Mouse (Mus musculus): Measurements from ENCODE around the gene Msgn1. TPM values are rescaled to one million over a fixed set of nuclear protein-coding genes. Genes with fewer than 3 reads are reported as not detected.

Gene Msgn1
- not detected in 2 replicates for polyA plus RNA-seq (2014; fragmentation: Nextera tagmentation; extraction: Ambion mirVana)

GRCm38 (mm10) chr12:11208872-11209271 lies at the start of gene Msgn1:
TSS of gene Msgn1 (minus strand) at chr12:11208972.
- DNase-seq (ENCODE audit: low spot score) = no peak
- Histone ChIP-seq H3K27ac (ENCODE audit: low read depth, low read length) (no peak within 1 kb of the TSS), H3K9ac (ENCODE audit: low read length) (no peak within 1 kb of the TSS), H3K27me3 (ENCODE audit: control insufficient read depth, insufficient read depth, low read length) (no peaks in the 10 kb centered on the region), H3K4me1 (ENCODE audit: control insufficient read depth, insufficient read depth, low read length) (no peaks in the 10 kb centered on the region), H3K9me3 (ENCODE audit: control insufficient read depth, low read length) (no peaks in the 10 kb centered on the region), H3K36me3 (ENCODE audit: control insufficient read depth, insufficient read depth, low read length) (no peaks in the 10 kb centered on the region), H3K4me3 (ENCODE audit: low read depth, low read length) (no peak within 1 kb of the TSS), H3K4me2 (ENCODE audit: low read depth) (no peak within 1 kb of the TSS)
- ATAC-seq (ENCODE audit: insufficient read depth, low FRiP score, low TSS enrichment) = no peak
- WGBS = 50% methylated on average over 5 of the region's 5 CpGs

DNA sequence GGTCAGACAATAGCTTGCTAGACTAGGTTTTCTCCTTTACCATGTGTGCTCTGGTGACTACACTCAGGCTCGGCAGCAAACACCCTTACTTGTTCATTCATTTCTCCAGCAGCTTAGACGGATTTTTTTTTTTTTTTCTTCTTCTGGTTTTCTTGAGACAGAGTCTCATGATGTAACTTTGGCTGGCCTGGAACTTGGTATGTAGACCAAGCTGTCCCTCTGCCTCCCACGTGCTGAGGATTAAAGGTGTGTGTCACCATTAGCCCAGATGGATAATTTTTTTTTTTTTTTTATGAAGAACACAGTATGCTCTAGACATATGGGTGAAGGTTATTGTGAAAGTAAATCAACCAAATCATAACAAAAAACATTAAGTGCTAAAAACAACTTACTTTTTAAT lies 41.5 kb upstream of the Msgn1 start:
- Histone ChIP-seq H3K36me3 (ENCODE audit: control insufficient read depth, insufficient read depth, low read length) (no peaks in the 10 kb centered on the region), H3K27ac (ENCODE audit: low read depth, low read length) (no peak overlapping the region)
- 88% methylated on average over 3 of the region's 3 CpGs for WGBS

DNA sequence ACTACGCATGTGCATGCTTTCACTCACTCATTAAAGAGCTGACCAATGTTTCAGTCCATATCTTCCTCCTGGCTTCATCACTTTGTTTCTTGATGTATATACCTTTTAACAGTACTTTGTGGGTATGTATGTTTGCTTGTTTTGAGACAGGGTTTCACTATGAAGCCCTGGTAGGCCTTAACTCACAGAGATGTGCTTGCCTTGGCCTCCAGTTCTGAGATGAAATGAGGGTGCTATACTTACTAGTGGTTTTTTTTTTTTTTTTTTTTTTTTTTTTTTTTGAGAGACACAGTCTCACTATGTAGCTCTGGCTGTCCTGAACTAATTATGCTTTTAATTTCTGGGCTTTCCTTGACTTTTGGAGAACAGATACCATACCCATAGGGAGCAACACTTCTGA lies 38.7 kb upstream of the Msgn1 start:
- WGBS = 97% methylated on average over 1 of the region's 1 CpGs
- H3K27me3 ChIP-seq (ENCODE audit: control insufficient read depth, insufficient read depth, low read length) = no peaks in the 10 kb centered on the region
- no peak for ATAC-seq (ENCODE audit: insufficient read depth, low FRiP score, low TSS enrichment)
- no peak overlapping the region for H3K4me3 ChIP-seq (ENCODE audit: low read depth, low read length)
- H3K4me1 ChIP-seq (ENCODE audit: control insufficient read depth, insufficient read depth, low read length) = no peaks in the 10 kb centered on the region
- H3K36me3 ChIP-seq (ENCODE audit: control insufficient read depth, insufficient read depth, low read length) = no peaks in the 10 kb centered on the region
- no peak overlapping the region for H3K27ac ChIP-seq (ENCODE audit: low read depth, low read length)
- H3K4me2 ChIP-seq (ENCODE audit: low read depth) = no peak overlapping the region
- H3K9ac ChIP-seq (ENCODE audit: low read length) = no peak overlapping the region
- no peak for DNase-seq (ENCODE audit: low spot score)
- no peaks in the 10 kb centered on the region for H3K9me3 ChIP-seq (ENCODE audit: control insufficient read depth, low read length)

More for the DNA sequence above, 41.5 kb upstream of the Msgn1 start:
- Histone ChIP-seq H3K9ac (ENCODE audit: low read length) (no peak overlapping the region), H3K4me3 (ENCODE audit: low read depth, low read length) (no peak overlapping the region), H3K27me3 (ENCODE audit: control insufficient read depth, insufficient read depth, low read length) (no peaks in the 10 kb centered on the region), H3K4me1 (ENCODE audit: control insufficient read depth, insufficient read depth, low read length) (no peaks in the 10 kb centered on the region), H3K4me2 (ENCODE audit: low read depth) (no peak overlapping the region), H3K9me3 (ENCODE audit: control insufficient read depth, low read length) (no peaks in the 10 kb centered on the region)
- no peak for DNase-seq (ENCODE audit: low spot score)
- ATAC-seq (ENCODE audit: insufficient read depth, low FRiP score, low TSS enrichment) = no peak

- Histone ChIP-seq H3K9me3 (ENCODE audit: control insufficient read depth, low read length) (no peaks in the 10 kb centered on the region), H3K27me3 (ENCODE audit: control insufficient read depth, insufficient read depth, low read length) (no peaks in the 10 kb centered on the region), H3K4me2 (ENCODE audit: low read depth) (no peak overlapping the region), H3K27ac (ENCODE audit: low read depth, low read length) (no peak overlapping the region), H3K4me3 (ENCODE audit: low read depth, low read length) (no peak overlapping the region), H3K36me3 (ENCODE audit: control insufficient read depth, insufficient read depth, low read length) (no peaks in the 10 kb centered on the region), H3K9ac (ENCODE audit: low read length) (no peak overlapping the region), H3K4me1 (ENCODE audit: control insufficient read depth, insufficient read depth, low read length) (no peaks in the 10 kb centered on the region)
- ATAC-seq (ENCODE audit: insufficient read depth, low FRiP score, low TSS enrichment) (no peak), DNase-seq (ENCODE audit: low spot score) (no peak)
- WGBS = 86% methylated on average over 2 of the region's 2 CpGs
Measured at GRCm38 (mm10) chr12:11235996-11236395, 27.2 kb upstream of the Msgn1 start.

DNA sequence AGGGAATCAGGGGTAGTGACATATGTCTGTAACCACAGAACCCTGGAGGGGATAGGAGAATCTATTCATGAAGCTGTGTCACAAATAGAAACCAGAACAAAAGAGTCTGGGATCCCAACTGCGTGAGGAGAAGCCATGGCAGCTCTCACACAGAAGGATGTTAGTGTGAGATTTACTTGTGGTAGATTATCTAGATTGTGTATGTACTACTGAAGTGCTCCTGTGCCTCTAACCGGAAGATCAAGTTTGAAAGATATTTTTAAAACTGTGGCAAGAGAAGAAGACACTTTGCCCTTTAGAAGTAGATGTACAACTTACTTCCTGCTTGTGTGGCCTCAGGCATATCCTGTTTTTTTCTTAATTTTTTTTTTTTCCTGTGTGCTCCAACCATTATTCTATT lies 21.5 kb upstream of the Msgn1 start:
- no peaks in the 10 kb centered on the region for H3K27me3 ChIP-seq (ENCODE audit: control insufficient read depth, insufficient read depth, low read length)
- no peaks in the 10 kb centered on the region for H3K4me1 ChIP-seq (ENCODE audit: control insufficient read depth, insufficient read depth, low read length)
- no peaks in the 10 kb centered on the region for H3K36me3 ChIP-seq (ENCODE audit: control insufficient read depth, insufficient read depth, low read length)
- no peaks in the 10 kb centered on the region for H3K9me3 ChIP-seq (ENCODE audit: control insufficient read depth, low read length)
- H3K9ac ChIP-seq (ENCODE audit: low read length) = no peak overlapping the region
- no peak overlapping the region for H3K4me3 ChIP-seq (ENCODE audit: low read depth, low read length)
- ATAC-seq (ENCODE audit: insufficient read depth, low FRiP score, low TSS enrichment) = no peak
- H3K4me2 ChIP-seq (ENCODE audit: low read depth) = no peak overlapping the region
- no peak overlapping the region for H3K27ac ChIP-seq (ENCODE audit: low read depth, low read length)
- no peak for DNase-seq (ENCODE audit: low spot score)
- WGBS = 89% methylated on average over 2 of the region's 2 CpGs

GRCm38 (mm10) chr12:11226529-11227268 lies 17.9 kb upstream of the Msgn1 start:
- no peak overlapping the region for H3K4me2 ChIP-seq (ENCODE audit: low read depth)
- no peak overlapping the region for H3K27ac ChIP-seq (ENCODE audit: low read depth, low read length)
- no peak overlapping the region for H3K9ac ChIP-seq (ENCODE audit: low read length)
- H3K27me3 ChIP-seq (ENCODE audit: control insufficient read depth, insufficient read depth, low read length) = no peaks in the 10 kb centered on the region
- 75% methylated on average over 5 of the region's 5 CpGs for WGBS
- no peaks in the 10 kb centered on the region for H3K4me1 ChIP-seq (ENCODE audit: control insufficient read depth, insufficient read depth, low read length)
- ATAC-seq (ENCODE audit: insufficient read depth, low FRiP score, low TSS enrichment) (no peak), DNase-seq (ENCODE audit: low spot score) (no peak)
- H3K4me3 ChIP-seq (ENCODE audit: low read depth, low read length) = no peak overlapping the region
- H3K9me3 ChIP-seq (ENCODE audit: control insufficient read depth, low read length) = no peaks in the 10 kb centered on the region
- H3K36me3 ChIP-seq (ENCODE audit: control insufficient read depth, insufficient read depth, low read length) = no peaks in the 10 kb centered on the region

- Histone ChIP-seq H3K9ac (ENCODE audit: low read length) (no peak overlapping the region), H3K36me3 (ENCODE audit: control insufficient read depth, insufficient read depth, low read length) (no peaks in the 10 kb centered on the region), H3K27ac (ENCODE audit: low read depth, low read length) (no peak overlapping the region), H3K4me2 (ENCODE audit: low read depth) (no peak overlapping the region), H3K27me3 (ENCODE audit: control insufficient read depth, insufficient read depth, low read length) (no peaks in the 10 kb centered on the region), H3K4me3 (ENCODE audit: low read depth, low read length) (no peak overlapping the region), H3K9me3 (ENCODE audit: control insufficient read depth, low read length) (no peaks in the 10 kb centered on the region), H3K4me1 (ENCODE audit: control insufficient read depth, insufficient read depth, low read length) (no peaks in the 10 kb centered on the region)
- no peak for ATAC-seq (ENCODE audit: insufficient read depth, low FRiP score, low TSS enrichment)
- WGBS = 24% methylated on average over 1 of the region's 1 CpGs
- no peak for DNase-seq (ENCODE audit: low spot score)
Measured at GRCm38 (mm10) chr12:11226123-11226522, 17.4 kb upstream of the Msgn1 start.

- no peak overlapping the region for H3K9ac ChIP-seq (ENCODE audit: low read length)
- H3K27me3 ChIP-seq (ENCODE audit: control insufficient read depth, insufficient read depth, low read length) = no peaks in the 10 kb centered on the region
- H3K27ac ChIP-seq (ENCODE audit: low read depth, low read length) = no peak overlapping the region
- H3K36me3 ChIP-seq (ENCODE audit: control insufficient read depth, insufficient read depth, low read length) = no peaks in the 10 kb centered on the region
- no peak for DNase-seq (ENCODE audit: low spot score)
- WGBS = 1% methylated on average over 5 of the region's 5 CpGs
- no peak overlapping the region for H3K4me3 ChIP-seq (ENCODE audit: low read depth, low read length)
- no peak overlapping the region for H3K4me2 ChIP-seq (ENCODE audit: low read depth)
- no peak for ATAC-seq (ENCODE audit: insufficient read depth, low FRiP score, low TSS enrichment)
- H3K4me1 ChIP-seq (ENCODE audit: control insufficient read depth, insufficient read depth, low read length) = no peaks in the 10 kb centered on the region
- H3K9me3 ChIP-seq (ENCODE audit: control insufficient read depth, low read length) = no peaks in the 10 kb centered on the region
Measured at GRCm38 (mm10) chr12:11224722-11225121, 15.9 kb upstream of the Msgn1 start.

DNA sequence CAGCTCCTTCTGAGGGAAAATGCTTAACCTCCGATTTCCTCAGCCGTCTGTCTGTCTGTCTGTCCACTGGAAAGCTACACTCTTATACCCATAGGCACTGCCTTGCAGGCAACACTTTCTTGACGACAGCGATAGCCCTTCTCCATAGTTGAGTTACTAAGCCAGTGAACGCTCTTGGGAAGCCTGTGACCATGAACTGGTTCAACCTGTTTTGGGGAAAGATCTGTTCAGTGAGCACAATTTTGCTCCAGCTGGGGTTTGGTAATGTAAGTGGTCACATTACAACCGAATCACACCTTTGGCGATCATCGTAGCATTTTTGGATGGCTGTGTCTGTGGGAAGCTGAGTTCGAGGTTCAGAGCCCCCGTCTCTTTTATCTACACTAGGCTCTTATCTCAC lies 14.3 kb upstream of the Msgn1 start:
- H3K36me3 ChIP-seq (ENCODE audit: control insufficient read depth, insufficient read depth, low read length) = no peaks in the 10 kb centered on the region
- no peaks in the 10 kb centered on the region for H3K27me3 ChIP-seq (ENCODE audit: control insufficient read depth, insufficient read depth, low read length)
- H3K4me3 ChIP-seq (ENCODE audit: low read depth, low read length) = no peak overlapping the region
- no peak overlapping the region for H3K27ac ChIP-seq (ENCODE audit: low read depth, low read length)
- H3K9ac ChIP-seq (ENCODE audit: low read length) = no peak overlapping the region
- H3K4me2 ChIP-seq (ENCODE audit: low read depth) = no peak overlapping the region
- DNase-seq (ENCODE audit: low spot score) = no peak
- ATAC-seq (ENCODE audit: insufficient read depth, low FRiP score, low TSS enrichment) = no peak
- H3K4me1 ChIP-seq (ENCODE audit: control insufficient read depth, insufficient read depth, low read length) = no peaks in the 10 kb centered on the region
- WGBS = 88% methylated on average over 10 of the region's 10 CpGs
- no peaks in the 10 kb centered on the region for H3K9me3 ChIP-seq (ENCODE audit: control insufficient read depth, low read length)

Measured in neural tube, embryonic 11.5 days (tissue).